Mouse (Mus musculus) hindbrain, embryonic 10.5 days (tissue): Measurements from ENCODE around the gene Kdm8. TPM values are rescaled to one million over a fixed set of nuclear protein-coding genes. Genes with fewer than 3 reads are reported as not detected.

Experiments
- polyA plus RNA-seq: library from polyadenylated mRNA; unstranded; fragments of >200 nt; fragmentation: Nextera tagmentation; extraction: Ambion mirVana; gene quantifications from 2 replicates; pipeline ENCODE4 v1.2.1, GENCODE M21; 2016

Gene Kdm8
- polyA plus RNA-seq, 1 experiment from 2014 or later: 15.3 TPM

Other genes with a start within 250 kb of the Kdm8 start
- gene Nsmce1, start 46.9 kb downstream of the Kdm8 start, polyA plus RNA-seq: 135 and 138 TPM in 2 replicates
- gene Il4ra, start 107.4 kb downstream of the Kdm8 start, polyA plus RNA-seq: 5.8 and 7.2 TPM in 2 replicates
- 0.41 and 0.49 TPM in 2 replicates for gene Il21r, start 158.8 kb downstream of the Kdm8 start, polyA plus RNA-seq